Mouse (Mus musculus) urinary bladder, postnatal 36 days (tissue): ENCODE measurements around the gene Snapc2.

Experiments
- DNase-seq, 2 experiments: peaks; one replicate each; pipeline ENCODE4 v3.0.0; 2022; ENCODE audit warnings: low spot score in 2 of 2, mixed read lengths in 1 of 2

Gene Snapc2

GRCm38 (mm10) chr8:4252934-4253841 lies at the start of gene Snapc2:
TSS of gene Snapc2 (plus strand) at chr8:4253080.
- DNase-seq = peak; percentile 96 to 97

DNA sequence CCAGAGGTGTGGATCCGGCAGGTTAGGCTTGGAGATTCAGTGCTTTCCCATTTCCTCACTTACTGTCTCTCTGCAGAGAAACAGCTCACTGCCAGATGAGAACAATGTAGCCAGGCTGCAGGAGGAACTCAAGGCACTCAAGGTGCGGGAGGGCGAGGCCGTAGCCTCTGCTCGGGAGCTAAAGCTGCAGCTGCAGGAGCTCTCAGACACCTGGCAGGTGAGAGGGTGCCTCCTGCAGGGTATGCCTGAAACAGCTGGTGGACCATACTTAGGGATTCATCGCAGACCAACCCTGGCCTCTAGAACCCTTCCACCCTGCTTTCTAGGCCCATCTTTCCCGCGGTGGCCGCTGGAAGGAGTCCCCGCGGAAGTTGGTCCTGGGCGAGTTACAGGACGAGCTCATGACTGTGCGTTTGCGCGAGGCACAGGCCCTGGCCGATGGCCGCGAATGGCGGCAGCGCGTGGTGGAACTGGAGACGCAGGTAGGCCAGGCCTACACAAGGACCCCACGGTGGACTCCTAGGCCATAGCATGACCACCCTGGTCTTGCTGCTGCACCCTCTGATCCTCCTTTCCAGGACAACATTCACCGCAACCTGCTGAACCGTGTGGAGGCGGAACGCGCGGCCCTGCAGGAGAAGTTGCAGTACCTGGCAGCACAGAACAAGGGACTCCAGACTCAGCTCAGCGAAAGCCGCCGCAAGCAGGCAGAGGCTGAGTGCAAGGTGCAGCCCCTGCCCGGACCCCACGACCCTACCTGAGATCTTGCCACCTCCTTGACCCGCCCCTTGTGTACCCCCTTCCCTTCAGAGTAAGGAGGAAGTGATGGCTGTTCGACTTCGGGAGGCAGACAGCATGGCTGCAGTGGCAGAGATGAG lies 47.4 kb upstream of the Snapc2 start:
- DNase-seq = no peak

DNA sequence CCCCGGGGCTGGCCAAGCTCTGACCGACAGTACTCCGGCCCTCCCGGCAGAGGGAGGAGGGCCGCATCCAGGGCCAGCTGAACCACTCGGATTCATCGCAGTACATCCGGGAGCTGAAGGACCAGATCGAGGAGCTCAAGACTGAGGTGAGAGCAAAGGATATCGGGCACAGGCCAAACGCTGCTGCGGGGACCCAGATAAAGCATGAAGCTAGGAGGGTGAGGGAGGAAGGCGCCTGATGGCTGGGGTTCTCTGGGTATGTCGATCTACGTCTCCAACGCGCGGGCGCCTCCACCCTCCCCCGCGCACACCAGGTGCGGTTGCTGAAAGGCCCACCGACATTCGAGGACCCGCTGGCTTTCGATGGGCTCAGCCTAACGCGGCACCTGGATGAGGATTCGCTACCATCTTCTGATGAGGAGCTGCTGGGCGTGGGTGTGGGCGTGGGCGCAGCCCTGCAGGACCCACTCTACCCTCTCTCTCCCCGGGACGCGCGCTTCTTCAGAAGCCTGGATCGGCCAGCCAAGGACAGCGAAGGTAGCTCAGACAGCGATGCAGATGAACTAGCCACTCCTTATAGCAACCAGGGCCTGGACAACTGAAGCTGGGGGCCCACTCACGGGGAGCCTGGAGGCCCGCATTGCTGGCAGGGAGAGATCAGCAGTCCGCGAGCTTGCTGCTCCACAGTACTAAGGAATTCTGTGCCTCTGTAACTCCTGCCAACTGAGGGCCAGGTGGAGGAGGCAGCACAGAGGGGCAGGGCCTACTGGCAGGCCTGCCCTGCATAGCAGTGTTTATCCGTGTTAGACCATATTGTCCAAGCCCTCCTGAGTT lies 46.5 kb upstream of the Snapc2 start:
- no peak for DNase-seq

DNA sequence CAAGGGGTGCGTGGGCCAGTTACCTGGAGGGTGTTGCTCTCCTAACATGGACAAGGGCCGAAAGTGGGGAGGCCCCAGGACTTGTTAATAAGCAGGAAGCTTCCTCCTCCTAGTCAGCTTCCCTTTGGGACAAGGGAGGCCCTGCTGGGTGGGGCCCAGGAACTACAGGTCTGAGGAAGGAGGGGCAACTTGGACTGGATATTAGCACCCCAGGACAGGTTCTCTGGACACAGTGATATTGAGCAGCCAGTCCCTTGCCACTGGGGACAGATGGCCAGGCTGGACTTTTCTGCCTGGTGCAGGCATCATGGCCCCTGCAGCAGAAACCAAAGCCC lies 45.9 kb upstream of the Snapc2 start:
- no peak for DNase-seq

GRCm38 (mm10) chr8:4211097-4211496 lies 41.8 kb upstream of the Snapc2 start:
- DNase-seq = no peak

- peak; percentile 13 to 16 for DNase-seq
These were observed 40.1 kb upstream of the Snapc2 start for GRCm38 (mm10) chr8:4212809-4213209.

DNA sequence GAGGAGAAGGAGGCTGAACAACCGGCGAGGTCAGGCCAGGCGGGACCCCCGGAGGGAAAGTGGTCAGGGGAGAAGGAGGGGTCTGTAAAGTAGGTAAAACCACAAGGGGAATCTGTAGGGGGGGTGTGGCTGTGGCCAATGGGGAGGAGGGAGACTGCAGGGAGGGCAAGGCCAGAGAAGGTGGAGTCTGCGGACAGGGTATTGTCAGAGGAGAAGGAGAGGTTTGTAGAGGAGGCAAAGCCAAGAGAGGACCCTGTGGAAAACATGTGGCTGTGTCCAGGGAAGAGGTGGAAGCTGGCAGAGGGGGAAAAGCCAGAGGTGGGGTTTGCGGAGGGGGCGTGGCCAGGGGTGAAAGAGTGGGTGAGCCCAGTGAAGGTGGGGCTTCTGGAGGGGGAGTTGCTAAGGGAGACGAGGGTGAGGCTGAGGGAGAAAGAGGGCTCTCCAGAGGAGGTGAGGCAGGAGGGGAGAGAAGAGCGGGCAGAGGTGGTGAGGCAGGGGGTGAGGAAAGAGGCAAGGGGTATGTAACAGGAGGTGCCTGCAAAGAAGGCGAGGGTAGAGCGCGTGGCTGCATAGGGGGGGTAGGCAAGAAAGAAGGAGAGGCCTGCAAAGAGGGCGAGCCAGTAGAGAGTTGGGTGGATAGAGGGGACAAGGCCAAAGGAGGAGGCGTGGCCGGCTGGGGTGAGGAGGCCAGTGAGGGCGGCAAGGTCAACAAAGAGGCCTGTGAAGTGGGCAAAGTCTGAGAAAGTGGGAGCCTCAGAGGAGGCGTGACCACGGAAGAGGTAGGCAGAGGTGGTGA lies 39.5 kb upstream of the Snapc2 start:
- peak; percentile 60 to 66 for DNase-seq

DNA sequence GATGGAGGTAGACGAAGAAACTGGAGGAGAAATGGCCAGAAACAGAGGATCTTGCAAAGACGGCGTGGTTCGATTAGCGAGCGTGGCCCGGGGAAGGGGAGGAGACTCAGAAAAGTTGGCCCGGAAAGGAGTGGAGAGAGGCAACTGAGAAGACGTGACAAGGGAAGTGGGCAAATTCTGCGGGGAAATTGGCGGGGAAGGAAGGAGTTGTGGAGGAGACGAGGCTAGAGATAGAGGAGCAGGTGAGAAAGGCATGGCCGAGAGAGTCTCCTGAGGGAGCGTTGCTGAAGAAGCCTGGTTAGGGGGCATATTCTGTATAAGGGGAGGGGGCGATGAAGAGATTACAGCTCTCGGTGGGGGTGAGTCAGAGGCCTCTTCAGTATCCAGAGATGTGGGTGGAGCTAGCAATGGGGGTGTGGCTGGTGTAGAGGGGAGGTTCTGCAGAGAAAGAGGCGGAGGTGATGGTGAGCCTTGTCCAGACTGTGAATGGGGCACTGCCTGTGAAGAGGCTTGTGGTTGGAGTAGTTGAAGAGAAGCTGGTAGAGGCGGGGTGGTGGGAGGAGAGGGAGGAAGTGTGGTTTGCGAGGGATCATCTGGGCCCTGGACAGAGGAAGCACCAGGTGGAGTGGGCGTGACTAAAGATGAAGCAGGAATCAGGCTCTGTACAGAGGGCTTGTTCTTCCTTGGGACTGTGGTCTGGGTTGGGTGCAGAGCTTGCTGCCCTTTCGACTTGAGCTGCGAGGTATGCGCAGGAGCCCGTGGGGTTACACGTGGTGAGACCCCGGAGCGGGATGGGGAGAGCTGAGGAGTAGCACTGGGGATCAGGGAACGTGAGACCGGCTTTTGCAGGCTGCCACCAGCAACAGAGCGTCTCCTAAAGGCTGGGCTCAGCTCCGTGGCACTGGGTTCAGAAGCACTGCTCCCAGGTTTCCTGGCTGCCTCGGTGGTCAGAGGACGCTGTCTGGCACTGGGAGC lies 38.6 kb upstream of the Snapc2 start:
- peak; percentile 67 to 76 for DNase-seq

DNA sequence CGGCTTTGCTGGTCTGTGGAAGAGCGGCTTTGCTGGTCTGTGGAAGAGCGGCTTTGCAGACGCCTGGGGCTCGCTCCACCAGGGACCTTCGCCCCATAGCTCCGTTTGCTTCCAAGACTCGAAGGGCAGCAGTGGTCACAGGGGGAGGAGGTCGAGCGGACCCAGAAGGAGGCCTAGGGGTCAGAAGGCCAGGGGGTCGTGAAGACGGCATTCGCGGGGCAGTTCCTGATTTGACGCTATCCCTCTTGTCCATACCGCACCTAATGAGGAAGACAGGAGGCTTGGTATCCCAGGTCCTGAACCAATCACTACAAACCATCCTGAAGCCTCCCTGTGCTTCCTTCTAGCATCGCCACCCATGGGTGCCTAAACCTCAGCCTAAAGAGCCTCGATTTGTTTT lies 36.6 kb upstream of the Snapc2 start:
- no peak for DNase-seq

GRCm38 (mm10) chr8:4216791-4217621 lies 35.9 kb upstream of the Snapc2 start, which contains the start of gene Prr36:
TSS of gene Prr36 (minus strand) at chr8:4217459.
- DNase-seq = no peak

DNA sequence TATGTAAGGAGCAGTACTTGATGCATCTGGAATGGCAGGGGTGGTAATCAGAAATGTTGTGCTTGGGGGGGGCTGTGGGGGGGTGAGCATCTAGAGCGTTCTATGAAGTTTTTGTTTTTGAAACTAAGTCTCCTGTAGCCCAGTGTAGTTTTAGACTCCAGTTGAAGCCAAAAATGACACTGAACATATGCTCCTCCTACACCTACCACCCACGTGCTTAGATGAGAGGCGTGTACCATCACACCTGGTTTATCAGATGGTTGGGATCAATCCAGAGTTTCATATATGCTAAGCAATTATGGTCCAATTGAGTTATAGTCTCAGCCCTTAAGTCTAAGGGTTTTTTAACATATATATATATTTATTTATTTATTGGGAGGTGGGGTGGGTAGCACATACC lies 33.3 kb upstream of the Snapc2 start:
- DNase-seq = no peak

- DNase-seq = no peak
These were observed 30.8 kb upstream of the Snapc2 start for GRCm38 (mm10) chr8:4222059-4222458.

- DNase-seq = no peak
These were observed 26.6 kb upstream of the Snapc2 start for GRCm38 (mm10) chr8:4226323-4226722.

GRCm38 (mm10) chr8:4226739-4227347 lies 26.0 kb upstream of the Snapc2 start, which contains the start of gene Lrrc8e:
TSS of gene Lrrc8e (plus strand) at chr8:4226827.
- DNase-seq = peak; percentile 45 to 52

DNA sequence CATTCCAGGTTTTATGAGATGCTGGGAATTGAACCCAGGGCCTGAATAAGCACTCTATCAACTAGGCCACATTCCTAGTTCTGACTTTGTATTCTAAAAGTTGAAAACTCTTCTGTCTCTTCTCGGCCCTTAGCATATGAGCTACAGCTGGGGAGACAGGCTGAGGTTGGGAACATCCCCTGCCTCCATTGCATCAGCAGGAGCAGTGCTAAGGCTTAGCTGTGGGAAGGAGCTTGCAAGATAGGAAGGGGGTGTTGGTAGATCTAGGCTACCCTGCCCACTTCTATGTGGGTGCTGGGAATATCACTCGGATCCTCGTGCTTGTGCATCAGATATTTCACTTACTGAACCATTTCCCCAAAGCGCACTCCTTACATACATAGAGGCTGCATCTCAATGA lies 25.0 kb upstream of the Snapc2 start:
- no peak for DNase-seq

- no peak for DNase-seq
These were observed 23.1 kb upstream of the Snapc2 start for GRCm38 (mm10) chr8:4229784-4230183.

DNA sequence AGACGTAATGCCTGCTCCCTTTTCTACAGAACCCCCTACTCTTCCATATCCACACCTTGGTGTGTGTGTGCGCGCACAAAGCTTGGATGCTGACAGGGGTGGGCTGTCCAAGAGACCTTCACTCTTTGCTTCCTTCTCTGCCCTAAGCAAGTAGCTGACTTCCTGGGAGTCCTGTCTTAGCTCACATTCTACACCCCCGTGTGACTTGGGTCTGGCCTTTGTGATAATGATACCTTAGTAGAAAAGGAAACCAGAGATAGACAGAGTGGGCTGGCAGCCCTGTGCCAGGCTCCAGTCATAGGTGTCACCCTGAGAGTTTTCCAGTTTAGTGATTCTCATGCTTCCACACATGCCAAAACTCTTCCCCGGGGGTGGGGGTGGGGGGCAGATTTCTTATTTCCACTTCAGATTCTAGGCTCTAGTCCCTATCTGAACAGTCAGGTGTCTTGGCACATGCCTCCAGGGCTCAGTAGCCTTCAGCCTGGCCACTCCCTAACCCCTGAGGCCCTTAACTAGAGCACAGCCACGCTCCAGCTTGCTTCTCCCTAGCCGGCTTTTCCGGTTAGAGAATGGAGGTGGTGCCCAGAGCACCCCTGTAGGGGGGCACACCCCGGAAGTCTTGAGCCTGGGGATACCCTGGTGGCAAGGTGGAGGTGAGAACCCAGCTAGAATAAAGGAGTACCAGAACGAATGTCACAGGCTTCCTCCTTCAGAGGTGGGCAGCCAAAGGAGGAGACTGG lies 22.1 kb upstream of the Snapc2 start:
- DNase-seq = peak; percentile 70 to 78
